Mouse (Mus musculus) cerebellum, adult 2 months (tissue): Measurements from ENCODE around the gene Klhdc7b.

Source experiments
- CTCF ChIP-seq: fragments of 200-500 bp; IDR thresholded peaks from 2 replicates; pipeline ENCODE4 v1.5.1; 2011; ENCODE audit warnings: low read depth, mild to moderate bottlenecking, control low read depth, low read length, moderate library complexity, borderline replicate concordance; ENCODE audit not compliant: insufficient read depth
- POLR2A ChIP-seq: fragments of 200-500 bp; IDR thresholded peaks from 2 replicates; pipeline ENCODE4 v1.6.1; 2011; ENCODE audit warnings: low read length, control low read depth, borderline replicate concordance; ENCODE audit not compliant: insufficient read depth

DNA sequence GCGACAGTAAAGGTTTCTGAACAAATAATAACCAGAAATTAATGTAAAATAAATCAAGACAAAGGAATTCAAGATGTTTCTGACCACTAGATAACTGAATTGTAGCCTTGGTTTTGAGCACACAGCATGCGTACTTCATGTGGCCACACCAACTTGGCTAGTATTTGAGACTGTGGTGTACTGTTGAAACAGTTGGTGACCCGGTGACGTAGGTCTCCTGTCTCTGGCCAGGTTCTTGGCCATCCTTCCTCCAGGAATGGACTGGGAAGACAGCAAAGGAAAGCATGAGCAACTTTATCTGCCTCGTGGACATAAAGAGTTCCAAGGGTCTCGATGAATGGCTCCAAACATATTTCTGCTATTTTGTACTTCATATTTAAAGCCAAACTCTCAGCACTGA lies 47.1 kb downstream of the Klhdc7b start:
- TF ChIP-seq CTCF (no peak), POLR2A (no peak)
